Mouse (Mus musculus): ENCODE data around the gene Tor2a.
A peak's percentile ranks its signal among the peaks of the same experiment; 100 is the strongest.

Tor2a gene

GRCm38 (mm10) chr2:32757056-32757845 is at the start of gene Tor2a:
TSS of gene Tor2a (plus strand) at chr2:32757234.
- DNase-seq (ENCODE audit: low read depth), result peak; percentile 93

GRCm38 (mm10) chr2:32708643-32709042 is 48.4 kb upstream of the Tor2a start:
- DNase-seq (ENCODE audit: low read depth), result no peak

GRCm38 (mm10) chr2:32709521-32710137 is 47.4 kb upstream of the Tor2a start:
- no peak for DNase-seq (ENCODE audit: low read depth)

GRCm38 (mm10) chr2:32710425-32710824 is 46.6 kb upstream of the Tor2a start:
- no peak for DNase-seq (ENCODE audit: low read depth)

GRCm38 (mm10) chr2:32711301-32712056 is 45.6 kb upstream of the Tor2a start:
- no peak for DNase-seq (ENCODE audit: low read depth)

- DNase-seq (ENCODE audit: low read depth), result no peak
Measured at GRCm38 (mm10) chr2:32712108-32712551, 44.9 kb upstream of the Tor2a start.

- DNase-seq (ENCODE audit: low read depth), result peak; percentile 51
Measured at GRCm38 (mm10) chr2:32712586-32712933, 44.5 kb upstream of the Tor2a start.

- DNase-seq (ENCODE audit: low read depth), result peak; percentile 76
Measured at GRCm38 (mm10) chr2:32712934-32713817, 43.9 kb upstream of the Tor2a start, which contains the start of gene Cdk9. TSS of gene Cdk9 (minus strand) at chr2:32713076.

- DNase-seq (ENCODE audit: low read depth), result no peak
Measured at GRCm38 (mm10) chr2:32714117-32714986, 42.7 kb upstream of the Tor2a start.

- DNase-seq (ENCODE audit: low read depth), result peak; percentile 72
Measured at GRCm38 (mm10) chr2:32714987-32715425, 42.0 kb upstream of the Tor2a start.

- no peak for DNase-seq (ENCODE audit: low read depth)
Measured at GRCm38 (mm10) chr2:32718761-32719160, 38.3 kb upstream of the Tor2a start.

GRCm38 (mm10) chr2:32720053-32720452 is 37.0 kb upstream of the Tor2a start:
- DNase-seq (ENCODE audit: low read depth), result no peak

GRCm38 (mm10) chr2:32720681-32721229 is 36.3 kb upstream of the Tor2a start, which contains the start of gene Sh2d3c:
TSS of gene Sh2d3c (plus strand) at chr2:32721055.
- peak; percentile 39 for DNase-seq (ENCODE audit: low read depth)

GRCm38 (mm10) chr2:32722046-32722445 is 35.0 kb upstream of the Tor2a start:
- DNase-seq (ENCODE audit: low read depth), result no peak

GRCm38 (mm10) chr2:32722581-32722980 is 34.5 kb upstream of the Tor2a start:
- no peak for DNase-seq (ENCODE audit: low read depth)

- DNase-seq (ENCODE audit: low read depth), result no peak
Measured at GRCm38 (mm10) chr2:32724149-32724548, 32.9 kb upstream of the Tor2a start.

- no peak for DNase-seq (ENCODE audit: low read depth)
Measured at GRCm38 (mm10) chr2:32724832-32725790, 31.9 kb upstream of the Tor2a start.

GRCm38 (mm10) chr2:32727435-32727834 is 29.6 kb upstream of the Tor2a start:
- DNase-seq (ENCODE audit: low read depth), result peak; percentile 84

- DNase-seq (ENCODE audit: low read depth), result no peak
Measured at GRCm38 (mm10) chr2:32728463-32728862, 28.6 kb upstream of the Tor2a start.
